Mouse (Mus musculus): ENCODE results near the gene Cdk5.

DNA sequence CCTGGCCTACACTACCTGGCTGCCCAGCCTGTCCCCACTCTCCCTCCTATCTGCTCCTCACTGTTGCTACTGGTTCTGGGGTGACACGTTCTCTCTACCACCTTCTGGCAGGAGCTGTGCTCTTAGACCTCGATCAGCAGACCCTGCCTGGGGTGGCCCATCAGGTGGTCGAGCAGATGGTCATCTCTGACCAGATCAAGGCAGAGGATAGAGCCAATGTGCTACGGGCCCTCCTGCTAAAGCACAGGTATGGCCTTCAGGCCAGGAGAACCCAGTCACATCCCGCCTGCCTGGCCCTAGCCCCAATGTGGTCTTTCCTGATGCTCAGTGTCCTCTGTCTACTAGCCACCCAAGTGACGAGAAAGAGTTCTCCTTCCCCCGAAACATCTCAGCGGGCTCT, 10.7 kb upstream of the Cdk5 start:
- TF ChIP-seq POLR2A (IDR thresholded peaks at IDR 0.05; ENCODE audit: low read depth, low read length) (no peak), CTCF (IDR thresholded peaks at IDR 0.05; ENCODE audit: borderline replicate concordance, insufficient read depth, low read length) (no peak)
